Mouse (Mus musculus) heart, adult 18-20 months (tissue): ENCODE measurements around the gene Vps37c. TPM values are rescaled to one million over a fixed set of nuclear protein-coding genes. Genes with fewer than 3 reads are reported as not detected.

Experiments
- total RNA-seq, 2 experiments: library from RNA; stranded (reverse); gene quantifications; 2 replicates each; pipeline ENCODE4 v1.2.3; 2021

Vps37c gene
- total RNA-seq, 2 experiments from 2014 or later: 20.4 to 21.8 TPM

Other genes starting within 250 kb of the Vps37c start
- gene Lrrc10b, start 231.3 kb upstream of the Vps37c start, total RNA-seq: 1 to 10 TPM; 1.7 to 5.7 TPM
- gene Ppp1r32, start 205.8 kb upstream of the Vps37c start, total RNA-seq: under 1 TPM in 1 of 2 experiments, not detected in 1; 0.49 TPM
- 10 to 100 TPM; 20.6 to 24.4 TPM for gene Cpsf7, start 163.5 kb upstream of the Vps37c start, total RNA-seq
- 10 to 100 TPM; 79.4 to 82.7 TPM for gene Sdhaf2, start 162.6 kb upstream of the Vps37c start, total RNA-seq
- 1 to 10 TPM; 4.9 to 5.8 TPM for gene Tmem216, start 132.5 kb upstream of the Vps37c start, total RNA-seq
- gene Cyb561a3, start 111.6 kb upstream of the Vps37c start, total RNA-seq: 10 to 100 TPM; 12.3 to 14.2 TPM
- 1 to 10 TPM; 1.4 to 2.1 TPM for gene Tmem138, start 111.4 kb upstream of the Vps37c start, total RNA-seq
- gene Ddb1, start 83.4 kb upstream of the Vps37c start, total RNA-seq: 100 to 1,000 TPM; 135 to 160 TPM
- gene Tkfc, start 83.1 kb upstream of the Vps37c start, total RNA-seq: 1 to 10 TPM; 9.6 to 9.7 TPM
- gene Vwce, start 54.5 kb upstream of the Vps37c start, total RNA-seq: under 1 TPM in 1 of 2 experiments, not detected in 1; 0.31 TPM
- gene Pga5, start 10.7 kb upstream of the Vps37c start, total RNA-seq: not detected
- 1 to 10 TPM in 1 of 2 experiments, not detected in 1; 1.1 TPM for gene Cd5, start 50.3 kb downstream of the Vps37c start, total RNA-seq
- gene Cd6, start 141.3 kb downstream of the Vps37c start, total RNA-seq: 1 to 10 TPM in 1 of 2 experiments, under 1 TPM in 1; 0.17 to 1.2 TPM
- 1 to 10 TPM; 2.1 TPM for gene Slc15a3, start 151.0 kb downstream of the Vps37c start, total RNA-seq
- gene Tmem132a, start 181.2 kb downstream of the Vps37c start, total RNA-seq: 10 to 100 TPM; 10.1 to 10.3 TPM
- 100 to 1,000 TPM; 104 to 113 TPM for gene Tmem109, start 193.3 kb downstream of the Vps37c start, total RNA-seq
- 100 to 1,000 TPM; 237 to 251 TPM for gene Prpf19, start 206.5 kb downstream of the Vps37c start, total RNA-seq
- not detected for gene Zp1, start 231.9 kb downstream of the Vps37c start, total RNA-seq
- not detected for gene Ptgdr2, start 248.4 kb downstream of the Vps37c start, total RNA-seq